Mouse (Mus musculus): ENCODE data around the gene Lyrm4. TPM values are rescaled to one million over a fixed set of nuclear protein-coding genes. Genes with fewer than 3 reads are reported as not detected.

The Lyrm4 gene
- total and polyA plus RNA-seq, 2 experiments from 2014 or later = 18.7 to 60.3 TPM

DNA sequence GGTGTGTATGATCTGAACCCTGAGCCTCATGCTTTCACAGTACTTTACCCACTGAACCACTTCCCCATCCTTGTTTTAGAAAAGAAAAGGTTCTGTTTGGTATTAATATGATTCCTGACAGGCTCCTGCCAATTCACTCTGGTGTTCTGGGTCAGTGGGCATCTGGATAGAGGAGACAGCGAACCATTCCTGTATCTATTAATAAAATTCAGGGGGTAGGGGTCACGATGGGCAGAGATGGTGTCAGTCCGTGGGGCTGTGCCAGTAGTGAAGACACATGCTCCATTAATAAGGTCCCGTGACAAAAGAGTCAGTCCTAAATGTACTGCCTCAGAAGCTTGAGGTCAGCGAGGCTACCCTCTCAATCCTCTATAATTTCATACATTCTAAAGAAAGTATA lies 4.1 kb downstream of the Lyrm4 start:
- DNase-seq (ENCODE audit: low spot score) (no peak), ATAC-seq (ENCODE audit: low FRiP score) (no peak)
- no peak for TF ChIP-seq CTCF (IDR thresholded peaks at IDR 0.05)
- Histone ChIP-seq H3K4me1 (ENCODE audit: insufficient read depth, low read length) (peaks cover 5% of the 10 kb centered on the region; the same call in 1 of the 2 replicates), H3K27me3 (ENCODE audit: insufficient read depth, low read length) (no peaks in the 10 kb centered on the region), H3K4me2 (ENCODE audit: low read depth, low read length, poor library complexity, severe bottlenecking) (no peak overlapping the region), H3K9ac (replicated peaks; ENCODE audit: low read length, poor library complexity, severe bottlenecking) (no peak overlapping the region), H3K27ac (ENCODE audit: low read depth, low read length) (no peak overlapping the region), H3K4me3 (ENCODE audit: low read depth, low read length) (no peak overlapping the region), H3K9me3 (ENCODE audit: low read length) (no peaks in the 10 kb centered on the region), H3K36me3 (ENCODE audit: insufficient read depth, low read length) (no peaks in the 10 kb centered on the region)
- WGBS = 87% methylated on average over 5 of the region's 5 CpGs

- no peak for DNase-seq (ENCODE audit: low spot score)
- Histone ChIP-seq H3K4me1 (ENCODE audit: insufficient read depth, low read length) (peaks cover 5% of the 10 kb centered on the region; the same call in 1 of the 2 replicates), H3K9me3 (ENCODE audit: low read length) (no peaks in the 10 kb centered on the region), H3K27ac (ENCODE audit: low read depth, low read length) (no peak overlapping the region), H3K36me3 (ENCODE audit: insufficient read depth, low read length) (no peaks in the 10 kb centered on the region), H3K4me3 (ENCODE audit: low read depth, low read length) (no peak overlapping the region), H3K27me3 (ENCODE audit: insufficient read depth, low read length) (no peaks in the 10 kb centered on the region), H3K4me2 (ENCODE audit: low read depth, low read length, poor library complexity, severe bottlenecking) (no peak overlapping the region), H3K9ac (replicated peaks; ENCODE audit: low read length, poor library complexity, severe bottlenecking) (no peak overlapping the region)
- no peak for ATAC-seq (ENCODE audit: low FRiP score)
- 92% methylated on average over 2 of the region's 2 CpGs for WGBS
- TF ChIP-seq CTCF (IDR thresholded peaks at IDR 0.05) = no peak
Measured at GRCm38 (mm10) chr13:36111331-36111730, 6.0 kb downstream of the Lyrm4 start.

GRCm38 (mm10) chr13:36108528-36108927 lies 8.8 kb downstream of the Lyrm4 start:
- Histone ChIP-seq H3K27me3 (ENCODE audit: insufficient read depth, low read length) (no peaks in the 10 kb centered on the region), H3K9ac (replicated peaks; ENCODE audit: low read length, poor library complexity, severe bottlenecking) (no peak overlapping the region), H3K4me2 (ENCODE audit: low read depth, low read length, poor library complexity, severe bottlenecking) (no peak overlapping the region), H3K9me3 (ENCODE audit: low read length) (no peaks in the 10 kb centered on the region), H3K36me3 (ENCODE audit: insufficient read depth, low read length) (no peaks in the 10 kb centered on the region), H3K27ac (ENCODE audit: low read depth, low read length) (no peak overlapping the region), H3K4me3 (ENCODE audit: low read depth, low read length) (no peak overlapping the region), H3K4me1 (ENCODE audit: insufficient read depth, low read length) (no peaks in the 10 kb centered on the region)
- no peak for TF ChIP-seq CTCF (IDR thresholded peaks at IDR 0.05)
- WGBS = 96% methylated on average over 4 of the region's 4 CpGs
- DNase-seq (ENCODE audit: low spot score) (no peak), ATAC-seq (ENCODE audit: low FRiP score) (no peak)

- no peak for ATAC-seq (ENCODE audit: low FRiP score)
- no peak overlapping the region for H3K9ac ChIP-seq (replicated peaks; ENCODE audit: low read length, poor library complexity, severe bottlenecking)
Measured at GRCm38 (mm10) chr13:36105591-36105990, 11.7 kb downstream of the Lyrm4 start.

GRCm38 (mm10) chr13:36096684-36097383 lies 20.5 kb downstream of the Lyrm4 start:
- ATAC-seq (ENCODE audit: low FRiP score) = no peak
- WGBS = 92% methylated on average over 5 of the region's 5 CpGs
- no peak overlapping the region for H3K9ac ChIP-seq (replicated peaks; ENCODE audit: low read length, poor library complexity, severe bottlenecking)
- no peaks in the 10 kb centered on the region for H3K9me3 ChIP-seq (ENCODE audit: low read length)
- no peak overlapping the region for H3K27ac ChIP-seq (ENCODE audit: low read depth, low read length)
- H3K27me3 ChIP-seq (ENCODE audit: insufficient read depth, low read length) = no peaks in the 10 kb centered on the region
- H3K4me3 ChIP-seq (ENCODE audit: low read depth, low read length) = no peak overlapping the region
- H3K36me3 ChIP-seq (ENCODE audit: insufficient read depth, low read length) = no peaks in the 10 kb centered on the region
- no peak overlapping the region for H3K4me2 ChIP-seq (ENCODE audit: low read depth, low read length, poor library complexity, severe bottlenecking)
- no peak for DNase-seq (ENCODE audit: low spot score)
- no peak for TF ChIP-seq CTCF (IDR thresholded peaks at IDR 0.05)
- H3K4me1 ChIP-seq (ENCODE audit: insufficient read depth, low read length) = no peaks in the 10 kb centered on the region

More at GRCm38 (mm10) chr13:36105591-36105990, 11.7 kb downstream of the Lyrm4 start:
- 80% methylated on average over 6 of the region's 6 CpGs for WGBS
- Histone ChIP-seq H3K4me2 (ENCODE audit: low read depth, low read length, poor library complexity, severe bottlenecking) (no peak overlapping the region), H3K36me3 (ENCODE audit: insufficient read depth, low read length) (no peaks in the 10 kb centered on the region), H3K4me3 (ENCODE audit: low read depth, low read length) (no peak overlapping the region), H3K4me1 (ENCODE audit: insufficient read depth, low read length) (no peaks in the 10 kb centered on the region), H3K27ac (ENCODE audit: low read depth, low read length) (no peak overlapping the region), H3K27me3 (ENCODE audit: insufficient read depth, low read length) (no peaks in the 10 kb centered on the region), H3K9me3 (ENCODE audit: low read length) (no peaks in the 10 kb centered on the region)
- no peak for DNase-seq (ENCODE audit: low spot score)
- no peak for TF ChIP-seq CTCF (IDR thresholded peaks at IDR 0.05)

GRCm38 (mm10) chr13:36088168-36088567 lies 29.2 kb downstream of the Lyrm4 start:
- WGBS = 86% methylated on average over 4 of the region's 4 CpGs
- no peak overlapping the region for H3K4me3 ChIP-seq (ENCODE audit: low read depth, low read length)
- ATAC-seq (ENCODE audit: low FRiP score) (no peak), DNase-seq (ENCODE audit: low spot score) (no peak)
- H3K4me1 ChIP-seq (ENCODE audit: insufficient read depth, low read length) = no peaks in the 10 kb centered on the region
- TF ChIP-seq CTCF (IDR thresholded peaks at IDR 0.05) = no peak
- no peaks in the 10 kb centered on the region for H3K27me3 ChIP-seq (ENCODE audit: insufficient read depth, low read length)
- no peak overlapping the region for H3K27ac ChIP-seq (ENCODE audit: low read depth, low read length)
- H3K36me3 ChIP-seq (ENCODE audit: insufficient read depth, low read length) = 0 out of 2 replicates have a peak, but pooled peaks cover 8% of the 10 kb centered on the region
- no peak overlapping the region for H3K9ac ChIP-seq (replicated peaks; ENCODE audit: low read length, poor library complexity, severe bottlenecking)
- H3K9me3 ChIP-seq (ENCODE audit: low read length) = no peaks in the 10 kb centered on the region
- no peak overlapping the region for H3K4me2 ChIP-seq (ENCODE audit: low read depth, low read length, poor library complexity, severe bottlenecking)
